Mouse (Mus musculus): Measurements from ENCODE around the gene Pip5k1a. TPM values are rescaled to one million over a fixed set of nuclear protein-coding genes. Genes with fewer than 3 reads are reported as not detected.
"Not testable (repeated sequence)": the region's sequence is repeated elsewhere in the genome, so short reads cannot be mapped to it uniquely, and the experiment has no call there.

Gene Pip5k1a
- polyA plus RNA-seq, 1 experiment = 41.7 TPM

DNA sequence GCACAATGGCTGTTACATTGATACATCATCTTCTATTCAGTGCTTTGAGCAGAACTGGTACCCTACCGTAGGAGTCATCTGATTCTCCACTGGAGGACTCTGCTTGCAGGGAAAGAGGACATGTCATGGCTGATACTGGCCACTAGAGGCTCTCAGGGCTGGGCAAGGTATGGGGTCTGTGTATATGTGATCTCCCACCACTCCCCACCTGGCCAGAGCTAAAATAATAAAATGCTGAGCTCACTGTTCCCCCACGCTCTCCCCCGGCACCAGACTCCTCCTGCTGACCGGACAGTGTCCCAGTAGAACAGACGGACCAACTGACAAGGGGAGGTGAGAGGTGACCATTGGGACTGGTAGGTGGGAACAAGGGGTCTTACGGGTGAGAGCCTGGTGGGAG is 17.5 kb upstream of the Pip5k1a start, which contains the start of gene Tmod4:
Gene Tmod4 (plus strand): TSS at position 231 of the 400 bp plus-strand sequence.
- H3K4me3 ChIP-seq (ENCODE audit: insufficient read depth, low read length) = no peak within 1 kb of the TSS
- no peak within 1 kb of the TSS for H3K27ac ChIP-seq (ENCODE audit: insufficient read depth, low read length)
- H3K4me1 ChIP-seq (ENCODE audit: control insufficient read depth, insufficient read depth, low read length) = no peaks in the 10 kb centered on the region
- TF ChIP-seq CTCF (IDR thresholded peaks at IDR 0.05; ENCODE audit: extremely low read depth, insufficient read depth, low read length) (peak; percentile 43), POLR2A (IDR thresholded peaks at IDR 0.05; ENCODE audit: extremely low read depth, insufficient read depth, low read length) (no peak)

DNA sequence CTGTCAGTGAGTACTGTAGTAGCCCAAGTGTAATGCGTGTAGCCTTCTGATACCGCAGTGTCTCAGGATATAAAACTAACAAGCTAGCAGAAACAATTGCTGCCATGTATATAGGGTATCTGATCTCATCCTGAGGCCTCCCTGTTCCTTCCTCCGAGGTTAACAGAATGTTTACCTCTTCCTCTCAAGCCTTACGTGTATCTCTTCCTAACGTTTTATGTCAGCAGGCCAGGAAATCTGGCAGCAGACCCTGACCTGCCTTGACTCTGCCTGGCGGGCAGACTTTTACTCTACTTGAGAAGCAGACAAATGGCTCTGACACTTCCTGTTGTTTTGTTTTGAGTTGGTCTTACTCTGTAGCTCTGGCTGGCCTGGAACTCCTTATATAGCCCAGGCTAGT is 14.8 kb upstream of the Pip5k1a start:
- Histone ChIP-seq H3K4me3 (ENCODE audit: insufficient read depth, low read length) (no peak overlapping the region), H3K27ac (ENCODE audit: insufficient read depth, low read length) (no peak overlapping the region), H3K4me1 (ENCODE audit: control insufficient read depth, insufficient read depth, low read length) (no peaks in the 10 kb centered on the region)
- TF ChIP-seq CTCF (IDR thresholded peaks at IDR 0.05; ENCODE audit: extremely low read depth, insufficient read depth, low read length) (no peak), POLR2A (IDR thresholded peaks at IDR 0.05; ENCODE audit: extremely low read depth, insufficient read depth, low read length) (no peak)

DNA sequence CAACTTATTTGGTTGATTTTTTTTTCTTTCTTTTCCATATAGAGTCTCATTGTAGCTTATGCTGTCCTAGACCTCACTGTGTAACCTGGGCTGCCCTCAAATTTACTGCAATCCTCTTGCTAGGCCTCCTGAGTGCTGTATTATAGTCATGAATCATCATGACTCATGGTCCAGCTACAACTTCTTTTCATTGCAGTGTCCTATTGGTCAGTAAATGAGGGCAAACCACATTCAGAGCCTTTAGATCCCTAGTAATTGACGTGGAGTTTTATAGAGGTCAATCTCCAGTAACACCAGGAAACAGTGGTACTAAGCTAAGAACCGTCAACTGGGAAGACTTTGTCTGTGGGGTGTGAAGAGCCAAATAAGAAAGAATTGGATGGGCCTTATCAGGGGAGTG is 11.0 kb upstream of the Pip5k1a start:
- Histone ChIP-seq H3K27ac (ENCODE audit: insufficient read depth, low read length) (no peak overlapping the region), H3K4me3 (ENCODE audit: insufficient read depth, low read length) (no peak overlapping the region), H3K4me1 (ENCODE audit: control insufficient read depth, insufficient read depth, low read length) (no peaks in the 10 kb centered on the region)
- no peak for TF ChIP-seq POLR2A (IDR thresholded peaks at IDR 0.05; ENCODE audit: extremely low read depth, insufficient read depth, low read length)
- TF ChIP-seq CTCF (IDR thresholded peaks at IDR 0.05; ENCODE audit: extremely low read depth, insufficient read depth, low read length) = no peak

DNA sequence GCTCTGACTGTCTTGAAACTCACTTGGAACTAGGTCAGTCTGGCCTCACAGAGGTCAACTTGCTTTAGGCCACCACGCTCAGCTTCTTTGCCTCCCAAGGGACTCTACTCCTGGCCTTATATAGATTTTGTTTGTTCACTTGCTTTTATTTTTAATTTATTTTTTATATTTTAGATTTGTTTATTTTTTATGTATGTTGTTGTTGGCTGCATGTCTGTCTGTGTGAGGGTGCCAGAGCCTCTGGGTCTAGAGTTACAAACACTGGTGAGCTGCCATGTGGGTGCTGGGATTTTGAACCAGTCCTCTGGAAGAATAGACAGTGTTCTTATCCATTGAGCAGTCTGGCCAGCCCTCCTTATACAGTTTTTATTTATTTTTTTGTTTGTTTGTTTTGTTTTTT is 6.0 kb upstream of the Pip5k1a start:
- Histone ChIP-seq H3K27ac (ENCODE audit: insufficient read depth, low read length) (no peak overlapping the region), H3K4me3 (ENCODE audit: insufficient read depth, low read length) (no peak overlapping the region), H3K4me1 (ENCODE audit: control insufficient read depth, insufficient read depth, low read length) (no peaks in the 10 kb centered on the region)
- no peak for TF ChIP-seq POLR2A (IDR thresholded peaks at IDR 0.05; ENCODE audit: extremely low read depth, insufficient read depth, low read length)
- no peak for TF ChIP-seq CTCF (IDR thresholded peaks at IDR 0.05; ENCODE audit: extremely low read depth, insufficient read depth, low read length)

DNA sequence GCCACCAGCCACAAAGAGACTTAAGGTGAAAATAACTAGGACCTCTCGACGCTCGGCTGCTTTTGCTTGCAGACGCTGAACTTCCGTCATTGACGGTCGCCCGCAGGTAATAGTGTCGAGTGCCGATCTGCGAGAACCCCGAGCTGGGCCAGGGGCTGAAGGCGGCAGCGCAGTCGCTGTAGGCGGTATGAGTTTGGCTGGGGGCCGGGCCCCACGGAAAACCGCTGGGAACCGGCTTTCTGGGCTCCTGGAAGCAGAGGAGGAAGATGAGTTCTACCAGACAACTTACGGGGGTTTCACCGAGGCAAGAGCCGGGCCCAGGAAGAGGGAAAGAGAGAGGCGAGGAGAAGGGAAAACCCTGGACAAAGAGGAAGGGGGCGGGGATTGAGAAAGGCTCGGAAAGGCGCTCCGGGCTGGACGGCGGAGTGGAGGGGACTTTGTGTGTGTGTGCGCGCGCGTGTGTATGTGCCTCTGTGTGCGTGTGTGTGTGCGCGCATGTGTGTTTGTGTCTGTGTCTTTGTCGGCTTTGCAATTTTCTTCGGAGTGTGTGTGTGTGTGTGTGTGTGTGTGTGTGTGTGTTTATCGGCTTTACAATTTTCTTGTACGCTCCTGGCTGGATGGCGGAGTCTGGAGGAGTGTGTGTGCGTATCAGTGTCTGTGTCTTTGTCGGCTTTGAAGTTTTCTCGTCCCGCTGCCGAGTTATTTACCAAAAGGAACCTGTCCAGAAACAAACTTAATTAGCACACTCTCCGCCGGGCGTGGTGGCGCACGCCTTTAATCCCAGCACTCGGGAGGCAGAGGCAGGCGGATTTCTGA is 4.4 kb upstream of the Pip5k1a start, which contains the start of gene Vps72:
Gene Vps72 (plus strand): TSS at position 112 of the 816 bp plus-strand sequence.
- Histone ChIP-seq H3K4me1 (ENCODE audit: control insufficient read depth, insufficient read depth, low read length) (no peaks in the 10 kb centered on the region), H3K27ac (ENCODE audit: insufficient read depth, low read length) (no peak within 1 kb of the TSS; the same call in 1 of the 2 replicates), H3K4me3 (ENCODE audit: insufficient read depth, low read length) (peak within 1 kb of the TSS; percentile 67)
- TF ChIP-seq POLR2A (IDR thresholded peaks at IDR 0.05; ENCODE audit: extremely low read depth, insufficient read depth, low read length) = peak; percentile 64; the same call in 1 of the 2 replicates
- TF ChIP-seq CTCF (IDR thresholded peaks at IDR 0.05; ENCODE audit: extremely low read depth, insufficient read depth, low read length) = no peak

DNA sequence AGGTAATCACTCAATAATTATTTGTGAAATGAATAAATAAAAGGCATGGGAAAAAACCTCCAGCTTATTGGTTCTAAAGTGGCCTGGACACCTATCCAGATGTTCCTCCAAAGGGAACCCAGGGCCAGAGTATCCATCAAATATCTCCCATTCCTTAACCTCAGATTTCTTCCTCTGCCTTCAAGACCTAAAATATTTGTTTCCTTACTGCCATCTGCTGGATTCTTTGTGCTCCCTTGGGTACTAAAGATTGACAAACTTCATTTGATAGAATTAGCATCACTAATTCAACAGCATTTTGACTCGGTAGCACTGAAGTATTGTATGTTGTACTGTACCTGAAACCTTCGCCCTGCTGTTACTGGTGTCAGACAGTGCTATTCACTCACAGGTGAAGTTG is 1.2 kb upstream of the Pip5k1a start:
- TF ChIP-seq POLR2A (IDR thresholded peaks at IDR 0.05; ENCODE audit: extremely low read depth, insufficient read depth, low read length) = no peak
- TF ChIP-seq CTCF (IDR thresholded peaks at IDR 0.05; ENCODE audit: extremely low read depth, insufficient read depth, low read length) = no peak
- H3K4me1 ChIP-seq (ENCODE audit: control insufficient read depth, insufficient read depth, low read length) = peaks cover 2% of the 10 kb centered on the region; the same call in 1 of the 2 replicates
- H3K4me3 ChIP-seq (ENCODE audit: insufficient read depth, low read length) = no peak overlapping the region
- H3K27ac ChIP-seq (ENCODE audit: insufficient read depth, low read length) = no peak overlapping the region

DNA sequence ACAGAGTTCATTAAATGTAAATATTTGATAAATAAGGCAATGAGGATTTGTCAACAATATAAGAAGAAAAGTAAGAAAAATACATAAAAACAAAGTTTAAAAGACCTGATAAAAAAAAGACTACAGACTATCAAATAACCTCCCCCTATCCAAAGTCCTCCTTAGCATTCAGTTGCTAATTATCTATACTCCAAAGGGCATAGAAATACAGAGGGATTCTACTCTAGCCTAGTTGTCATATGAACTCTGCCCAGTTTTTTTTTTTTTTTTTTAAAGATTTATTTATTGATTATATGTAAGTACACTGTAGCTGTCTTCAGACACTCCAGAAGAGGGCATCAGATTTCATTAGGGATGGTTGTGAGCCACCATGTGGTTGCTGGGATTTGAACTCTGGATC is 578 bp upstream of the Pip5k1a start:
- not testable (repeated sequence) for H3K27ac ChIP-seq (ENCODE audit: insufficient read depth, low read length)

DNA sequence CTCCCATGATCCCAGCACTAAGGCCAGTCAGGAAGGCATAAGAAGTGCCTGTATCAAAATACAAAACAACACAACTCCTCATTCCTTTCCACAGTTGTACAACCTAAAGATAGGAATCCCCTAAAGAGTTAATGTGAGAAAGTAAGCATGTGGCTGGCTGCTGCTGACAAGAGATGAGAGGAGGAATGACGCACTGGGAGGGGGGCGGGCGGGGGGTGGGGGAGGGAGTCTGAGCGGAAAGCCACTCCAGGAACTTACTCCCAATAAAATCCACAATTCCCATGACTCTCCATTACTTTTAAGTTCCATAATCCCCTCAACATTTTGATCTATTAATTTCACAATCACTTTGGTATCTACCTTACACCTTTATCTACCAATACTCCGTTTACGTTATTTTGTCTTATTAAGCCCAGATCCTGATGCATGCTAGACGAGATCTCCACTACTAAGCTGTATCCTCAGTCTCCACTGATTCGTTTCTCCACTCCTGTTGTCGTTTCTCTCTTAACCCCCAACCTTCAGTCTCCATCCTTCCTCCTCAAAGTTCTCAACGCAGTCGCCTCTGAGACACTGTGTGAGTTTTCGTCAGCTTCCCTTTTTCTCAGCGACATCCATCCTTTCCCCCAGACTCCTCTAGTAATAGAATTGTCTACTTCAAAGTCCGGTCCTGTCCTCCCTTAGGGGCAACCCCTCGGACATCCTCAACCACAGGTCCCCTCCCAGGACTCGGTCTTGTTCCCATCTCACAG is 968 bp downstream of the Pip5k1a start:
- Histone ChIP-seq H3K4me3 (ENCODE audit: insufficient read depth, low read length) (peak overlapping the region; percentile 75), H3K4me1 (ENCODE audit: control insufficient read depth, insufficient read depth, low read length) (peaks cover 5% of the 10 kb centered on the region; the same call in 1 of the 2 replicates), H3K27ac (ENCODE audit: insufficient read depth, low read length) (peak overlapping the region; percentile 98)
- TF ChIP-seq POLR2A (IDR thresholded peaks at IDR 0.05; ENCODE audit: extremely low read depth, insufficient read depth, low read length) = no peak
- TF ChIP-seq CTCF (IDR thresholded peaks at IDR 0.05; ENCODE audit: extremely low read depth, insufficient read depth, low read length) = no peak

More for the DNA sequence above, 578 bp upstream of the Pip5k1a start:
- H3K4me1 ChIP-seq (ENCODE audit: control insufficient read depth, insufficient read depth, low read length) = not testable (repeated sequence)
- H3K4me3 ChIP-seq (ENCODE audit: insufficient read depth, low read length) = peak overlapping the region; percentile 75; the same call in 1 of the 2 replicates

DNA sequence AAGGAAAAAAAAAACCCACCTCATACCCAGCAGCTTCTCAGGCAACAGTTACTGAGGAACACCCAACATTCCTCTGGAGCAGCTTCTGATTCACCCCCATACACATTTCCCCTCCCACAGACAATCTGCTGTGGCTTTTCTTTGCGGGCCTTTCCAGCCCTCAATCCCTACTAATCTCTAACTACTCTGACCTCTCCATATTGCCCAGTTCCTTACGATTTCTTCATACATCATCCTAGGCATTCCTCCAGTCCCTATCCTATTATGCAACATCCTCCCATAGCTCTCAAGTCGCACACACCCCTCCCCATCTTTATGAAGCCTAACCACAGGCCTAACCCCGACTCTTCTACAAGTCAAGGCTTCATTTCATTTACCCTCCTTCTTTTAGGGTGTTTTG is 1.6 kb downstream of the Pip5k1a start:
- Histone ChIP-seq H3K4me3 (ENCODE audit: insufficient read depth, low read length) (peak overlapping the region; percentile 75), H3K27ac (ENCODE audit: insufficient read depth, low read length) (peak overlapping the region; percentile 98), H3K4me1 (ENCODE audit: control insufficient read depth, insufficient read depth, low read length) (peaks cover 5% of the 10 kb centered on the region; the same call in 1 of the 2 replicates)
- TF ChIP-seq POLR2A (IDR thresholded peaks at IDR 0.05; ENCODE audit: extremely low read depth, insufficient read depth, low read length) = no peak
- no peak for TF ChIP-seq CTCF (IDR thresholded peaks at IDR 0.05; ENCODE audit: extremely low read depth, insufficient read depth, low read length)

Data from cortical plate, adult 2 months (tissue).